ENCODE assay signal across 8 mouse cellular contexts in genomic region chr19:57404502-57404848, GRCm38 (mm10). TPM values are rescaled to one million over a fixed set of nuclear protein-coding genes. Genes with fewer than 3 reads are reported as not detected.
A peak's percentile ranks its signal among the peaks of the same experiment; 100 is the strongest.
DNase-seq lines count a peak whose midpoint lies in the region; ATAC-seq and TF ChIP-seq lines count a peak whose summit lies in the region.

No protein-coding gene starts in this region.

- intact Hi-C loops in heart, postnatal 10 days (cut with DNase I): loop anchor here (1.0 to 10.0 kb wide), 3 partner anchors 52 to 239 kb away; partner anchors contain the start of gene Atrnl1

- H3K27me3 ChIP-seq in heart, embryonic 13.5 days (replicated peaks): peaks cover 4% of the 10 kb centered on the region; the same call in 1 of the 2 replicates
- H3K27me3 ChIP-seq in testis, adult 2 months (ENCODE audit: control insufficient read depth, insufficient read depth, low read length): no peaks in the 10 kb centered on the region
- no peaks in the 10 kb centered on the region for H3K27me3 ChIP-seq in limb, embryonic 12.5 days

- no peaks in the 10 kb centered on the region for H3K9me3 ChIP-seq in heart, embryonic 13.5 days
- no peaks in the 10 kb centered on the region for H3K9me3 ChIP-seq in limb, embryonic 12.5 days

- peak overlapping the region; percentile 18 for H3K4me3 ChIP-seq in heart, embryonic 13.5 days
- peak overlapping the region; percentile 73 for H3K4me3 ChIP-seq in testis, adult 2 months (ENCODE audit: control insufficient read depth, low read depth, low read length)
- H3K4me3 ChIP-seq in limb, embryonic 12.5 days (replicated peaks): no peak overlapping the region; the same call in 1 of the 2 replicates

- TF ChIP-seq CTCF in testis, adult 2 months (IDR thresholded peaks at IDR 0.05; ENCODE audit: control insufficient read depth, insufficient read depth, insufficient replicate concordance, low read depth, low read length): no peak

- H3K27ac ChIP-seq in heart, embryonic 13.5 days (replicated peaks): no peak overlapping the region
- H3K27ac ChIP-seq in testis, adult 2 months (ENCODE audit: control insufficient read depth, insufficient read depth, low read depth, low read length): no peak overlapping the region
- no peak overlapping the region for H3K27ac ChIP-seq in limb, embryonic 12.5 days

- no peak for TF ChIP-seq POLR2A in testis, adult 2 months (IDR thresholded peaks at IDR 0.05; ENCODE audit: control insufficient read depth, low read depth, low read length)

- WGBS in heart, embryonic 13.5 days: 18% methylated on average over 9 of the region's 9 CpGs
- WGBS in limb, embryonic 12.5 days: 9% methylated on average over 9 of the region's 9 CpGs

- H3K4me2 ChIP-seq in heart, embryonic 13.5 days: peak overlapping the region; percentile 56
- peak overlapping the region; percentile 28 for H3K4me2 ChIP-seq in limb, embryonic 12.5 days

- no peaks in the 10 kb centered on the region for H3K36me3 ChIP-seq in heart, embryonic 13.5 days
- no peaks in the 10 kb centered on the region for H3K36me3 ChIP-seq in testis, adult 2 months (ENCODE audit: control insufficient read depth, insufficient read depth, low read length)
- no peaks in the 10 kb centered on the region for H3K36me3 ChIP-seq in limb, embryonic 12.5 days

- H3K4me1 ChIP-seq in heart, embryonic 13.5 days: 0 out of 2 replicates have a peak, but pooled peaks cover 6% of the 10 kb centered on the region
- H3K4me1 ChIP-seq in testis, adult 2 months (ENCODE audit: control insufficient read depth, insufficient read depth, low read length): peaks cover 12% of the 10 kb centered on the region
- H3K4me1 ChIP-seq in limb, embryonic 12.5 days (replicated peaks): no peaks in the 10 kb centered on the region; the same call in 1 of the 2 replicates

- DNase-seq in heart, postnatal 10 days: no peak
- DNase-seq in testis, postnatal 14 days (ENCODE audit: low spot score): no peak
- no peak for DNase-seq in adrenal gland, postnatal 4 days (ENCODE audit: low spot score in 2 of 2)
- DNase-seq in thymus, adult 18-20 months: no peak
- DNase-seq in adrenal gland, postnatal 36 days: no peak

- ATAC-seq in heart, embryonic 13.5 days (ENCODE audit: extremely low read depth, insufficient number of reproducible peaks, low FRiP score, low TSS enrichment): no peak
- ATAC-seq in limb, embryonic 12.5 days (ENCODE audit: insufficient number of reproducible peaks, insufficient read depth, low FRiP score, low TSS enrichment, low read depth): no peak

- no peak overlapping the region for H3K9ac ChIP-seq in heart, embryonic 13.5 days
- H3K9ac ChIP-seq in limb, embryonic 12.5 days (replicated peaks): no peak overlapping the region

RNA-seq across cellular contexts. Expression of gene Fam160b1, which starts 44.0 kb away (rescaled TPM):
- 9.9 and 10.3 TPM in 2 replicates for polyA plus RNA-seq in heart, embryonic 13.5 days (2015; fragmentation: Nextera tagmentation; extraction: Ambion mirVana)
- total RNA-seq in heart, postnatal 10 days (2021): 10 to 100 TPM; 18.3 to 18.5 TPM
- 12.3 and 13.7 TPM in 2 replicates for polyA plus RNA-seq in testis, adult 2 months (2012; rRNA removed)
- 17.6 and 18.1 TPM in 2 replicates for polyA plus RNA-seq in limb, embryonic 12.5 days (2016; fragmentation: Nextera tagmentation; extraction: Ambion mirVana)
- 10 to 100 TPM; 28.6 to 30.0 TPM for total RNA-seq in adrenal gland, postnatal 4 days (2021)
- 10 to 100 TPM; 20.8 to 21.0 TPM for total RNA-seq in adrenal gland, postnatal 36 days (2021)

RNA-seq across cellular contexts. Expression of gene Trub1, which starts 48.2 kb away (rescaled TPM):
- polyA plus RNA-seq in heart, embryonic 13.5 days (2015; fragmentation: Nextera tagmentation; extraction: Ambion mirVana): 11.0 and 12.4 TPM in 2 replicates
- 1 to 10 TPM; 7.7 to 8.8 TPM for total RNA-seq in heart, postnatal 10 days (2021)
- 1.8 and 1.9 TPM in 2 replicates for polyA plus RNA-seq in testis, adult 2 months (2012; rRNA removed)
- 25.3 and 28.2 TPM in 2 replicates for polyA plus RNA-seq in limb, embryonic 12.5 days (2016; fragmentation: Nextera tagmentation; extraction: Ambion mirVana)
- total RNA-seq in adrenal gland, postnatal 4 days (2021): 10 to 100 TPM; 26.1 to 27.5 TPM
- 10 to 100 TPM; 12.7 to 19.5 TPM for total RNA-seq in adrenal gland, postnatal 36 days (2021)
